Mouse (Mus musculus) midbrain, embryonic 13.5 days (tissue): ENCODE results near the gene Gfod1. TPM values are rescaled to one million over a fixed set of nuclear protein-coding genes. Genes with fewer than 3 reads are reported as not detected.

ENCODE experiments used
- ATAC-seq: fragments of 200-750 bp; cut with Nextera tagmentation; 2 replicates; pipeline ENCODE4 v1.8.0; 2017; ENCODE audit warnings: mild to moderate bottlenecking, moderate TSS enrichment, moderate library complexity
- H3K27ac ChIP-seq: fragments of 300-500 bp; sonication (generic); 2 replicates; pipeline ENCODE4 v1.5.1; 2015; ENCODE audit warnings: inconsistent platforms, mild to moderate bottlenecking, moderate library complexity
- H3K27me3 ChIP-seq: fragments of 300-500 bp; sonication (generic); 2 replicates; pipeline ENCODE4 v1.6.1; 2015; ENCODE audit warnings: mild to moderate bottlenecking, inconsistent platforms
- H3K36me3 ChIP-seq: fragments of 300-500 bp; sonication (generic); 2 replicates; pipeline ENCODE4 v1.6.1; 2015; ENCODE audit warnings: mild to moderate bottlenecking, inconsistent platforms
- H3K4me1 ChIP-seq: fragments of 300-500 bp; sonication (generic); replicated peaks from 2 replicates; pipeline ENCODE4 v1.6.1; 2015; ENCODE audit warnings: inconsistent platforms
- H3K4me2 ChIP-seq: fragments of 300-500 bp; sonication (generic); replicated peaks from 2 replicates; pipeline ENCODE4 v1.6.1; 2015; ENCODE audit warnings: moderate library complexity, mild to moderate bottlenecking, inconsistent platforms
- H3K4me3 ChIP-seq: fragments of 300-500 bp; sonication (generic); replicated peaks from 2 replicates; pipeline ENCODE4 v1.5.1; 2015; ENCODE audit warnings: mild to moderate bottlenecking, inconsistent platforms
- H3K9ac ChIP-seq: fragments of 300-500 bp; sonication (generic); replicated peaks from 2 replicates; pipeline ENCODE4 v1.6.1; 2015; ENCODE audit warnings: mild to moderate bottlenecking, inconsistent platforms
- H3K9me3 ChIP-seq: fragments of 300-500 bp; sonication (generic); 2 replicates; pipeline ENCODE4 v1.6.1; 2016; ENCODE audit warnings: mild to moderate bottlenecking, inconsistent platforms
- WGBS: fragments of 180-500 bp; shearing (Covaris S2); methylation state at CpG from one replicate; pipeline ENCODE4 v1.1.7; 2015; 5-methylcytosine and 5-hydroxymethylcytosine counted together
- polyA plus RNA-seq: library from polyadenylated mRNA; unstranded; fragments of >200 nt; fragmentation: Nextera tagmentation; extraction: Ambion mirVana; gene quantifications from 2 replicates; pipeline ENCODE4 v1.2.1, GENCODE M21; 2015

Gene Gfod1
- polyA plus RNA-seq, result 1.6 and 1.7 TPM in 2 replicates

- Histone ChIP-seq H3K4me1 (peaks cover 44% of the 10 kb centered on the region), H3K9me3 (no peaks in the 10 kb centered on the region)
These were observed at the start of gene Gfod1 for GRCm38 (mm10) chr13:43304018-43304431. Gene Gfod1 (minus strand): TSS chr13:43304172.

GRCm38 (mm10) chr13:43353356-43353755 is 49.4 kb upstream of the Gfod1 start:
- Histone ChIP-seq H3K9me3 (no peaks in the 10 kb centered on the region), H3K36me3 (no peaks in the 10 kb centered on the region), H3K27ac (no peak overlapping the region), H3K4me2 (no peak overlapping the region), H3K27me3 (no peaks in the 10 kb centered on the region), H3K4me1 (no peaks in the 10 kb centered on the region), H3K9ac (no peak overlapping the region), H3K4me3 (no peak overlapping the region)
- WGBS, result 77% methylated on average over 4 of the region's 4 CpGs
- ATAC-seq, result no peak

More at GRCm38 (mm10) chr13:43304018-43304431, at the start of gene Gfod1:
- WGBS, result 1% methylated on average over 46 of the region's 53 CpGs
- Histone ChIP-seq H3K27ac (peak within 1 kb of the TSS; percentile 92), H3K4me3 (peak within 1 kb of the TSS; percentile 87), H3K9ac (peak within 1 kb of the TSS; percentile 87), H3K27me3 (peaks cover 50% of the 10 kb centered on the region), H3K4me2 (peak within 1 kb of the TSS; percentile 93), H3K36me3 (no peaks in the 10 kb centered on the region)
- peak; percentile 94 for ATAC-seq

GRCm38 (mm10) chr13:43350489-43351169 is 46.7 kb upstream of the Gfod1 start:
- no peak for ATAC-seq

GRCm38 (mm10) chr13:43349376-43349775 is 45.4 kb upstream of the Gfod1 start:
- Histone ChIP-seq H3K27me3 (no peaks in the 10 kb centered on the region), H3K4me1 (no peaks in the 10 kb centered on the region), H3K4me2 (no peak overlapping the region), H3K4me3 (no peak overlapping the region), H3K36me3 (no peaks in the 10 kb centered on the region), H3K9me3 (no peaks in the 10 kb centered on the region), H3K9ac (no peak overlapping the region), H3K27ac (no peak overlapping the region)
- 79% methylated on average over 8 of the region's 8 CpGs for WGBS
- no peak for ATAC-seq

More at GRCm38 (mm10) chr13:43350489-43351169, 46.7 kb upstream of the Gfod1 start:
- H3K4me3 ChIP-seq, result no peak overlapping the region
- 80% methylated on average over 9 of the region's 9 CpGs for WGBS
- no peaks in the 10 kb centered on the region for H3K27me3 ChIP-seq
- no peaks in the 10 kb centered on the region for H3K36me3 ChIP-seq
- no peaks in the 10 kb centered on the region for H3K4me1 ChIP-seq
- no peak overlapping the region for H3K27ac ChIP-seq
- H3K4me2 ChIP-seq, result no peak overlapping the region
- no peaks in the 10 kb centered on the region for H3K9me3 ChIP-seq
- H3K9ac ChIP-seq, result no peak overlapping the region

GRCm38 (mm10) chr13:43346825-43347224 is 42.9 kb upstream of the Gfod1 start:
- no peak overlapping the region for H3K9ac ChIP-seq
- no peaks in the 10 kb centered on the region for H3K9me3 ChIP-seq

GRCm38 (mm10) chr13:43338632-43339031 is 34.7 kb upstream of the Gfod1 start:
- WGBS, result 62% methylated on average over 4 of the region's 4 CpGs
- no peaks in the 10 kb centered on the region for H3K27me3 ChIP-seq
- no peaks in the 10 kb centered on the region for H3K36me3 ChIP-seq
- H3K4me1 ChIP-seq, result no peaks in the 10 kb centered on the region
- H3K9ac ChIP-seq, result no peak overlapping the region
- ATAC-seq, result no peak
- no peak overlapping the region for H3K4me3 ChIP-seq
- no peak overlapping the region for H3K4me2 ChIP-seq
- H3K9me3 ChIP-seq, result no peaks in the 10 kb centered on the region
- 0 out of 2 replicates have a peak overlapping the region, but pooled peaks have one; percentile 0 for H3K27ac ChIP-seq

More at GRCm38 (mm10) chr13:43346825-43347224, 42.9 kb upstream of the Gfod1 start:
- no peak overlapping the region for H3K4me3 ChIP-seq
- H3K4me1 ChIP-seq, result no peaks in the 10 kb centered on the region
- no peak overlapping the region for H3K27ac ChIP-seq
- H3K4me2 ChIP-seq, result no peak overlapping the region
- ATAC-seq, result no peak
- no peaks in the 10 kb centered on the region for H3K27me3 ChIP-seq
- H3K36me3 ChIP-seq, result no peaks in the 10 kb centered on the region

- H3K9ac ChIP-seq, result no peak overlapping the region
- 91% methylated on average over 8 of the region's 8 CpGs for WGBS
- no peaks in the 10 kb centered on the region for H3K4me1 ChIP-seq
- no peak overlapping the region for H3K27ac ChIP-seq
- no peaks in the 10 kb centered on the region for H3K9me3 ChIP-seq
- no peaks in the 10 kb centered on the region for H3K27me3 ChIP-seq
- no peak overlapping the region for H3K4me3 ChIP-seq
- H3K4me2 ChIP-seq, result no peak overlapping the region
- H3K36me3 ChIP-seq, result no peaks in the 10 kb centered on the region
- no peak for ATAC-seq
These were observed 34.0 kb upstream of the Gfod1 start for GRCm38 (mm10) chr13:43338001-43338400.

- Histone ChIP-seq H3K9ac (no peak overlapping the region), H3K27me3 (no peaks in the 10 kb centered on the region), H3K9me3 (no peaks in the 10 kb centered on the region), H3K36me3 (no peaks in the 10 kb centered on the region), H3K4me2 (no peak overlapping the region), H3K4me1 (no peaks in the 10 kb centered on the region), H3K27ac (no peak overlapping the region), H3K4me3 (no peak overlapping the region)
- no peak for ATAC-seq
- 86% methylated on average over 12 of the region's 12 CpGs for whole genome bisulfite sequencing
These were observed 32.7 kb upstream of the Gfod1 start for GRCm38 (mm10) chr13:43336425-43337221.

- Histone ChIP-seq H3K27ac (no peak overlapping the region), H3K4me1 (no peaks in the 10 kb centered on the region), H3K27me3 (no peaks in the 10 kb centered on the region), H3K4me3 (no peak overlapping the region), H3K9me3 (no peaks in the 10 kb centered on the region), H3K4me2 (no peak overlapping the region), H3K9ac (no peak overlapping the region), H3K36me3 (no peaks in the 10 kb centered on the region)
- ATAC-seq, result no peak
- WGBS, result 50% methylated on average over 7 of the region's 7 CpGs
These were observed 28.6 kb upstream of the Gfod1 start for GRCm38 (mm10) chr13:43332591-43332990.

GRCm38 (mm10) chr13:43331721-43332444 is 27.9 kb upstream of the Gfod1 start:
- ATAC-seq, result no peak
- no peak overlapping the region for H3K4me2 ChIP-seq
- no peaks in the 10 kb centered on the region for H3K27me3 ChIP-seq
- no peak overlapping the region for H3K9ac ChIP-seq
- H3K4me3 ChIP-seq, result no peak overlapping the region
- H3K27ac ChIP-seq, result no peak overlapping the region
- H3K36me3 ChIP-seq, result no peaks in the 10 kb centered on the region
- no peaks in the 10 kb centered on the region for H3K9me3 ChIP-seq
- 73% methylated on average over 11 of the region's 11 CpGs for WGBS
- H3K4me1 ChIP-seq, result no peaks in the 10 kb centered on the region

- 81% methylated on average over 1 of the region's 1 CpGs for WGBS
- no peak overlapping the region for H3K9ac ChIP-seq
- no peak overlapping the region for H3K27ac ChIP-seq
- no peaks in the 10 kb centered on the region for H3K4me1 ChIP-seq
- H3K9me3 ChIP-seq, result no peaks in the 10 kb centered on the region
- no peak overlapping the region for H3K4me2 ChIP-seq
- no peaks in the 10 kb centered on the region for H3K36me3 ChIP-seq
- no peaks in the 10 kb centered on the region for H3K27me3 ChIP-seq
- ATAC-seq, result no peak
- no peak overlapping the region for H3K4me3 ChIP-seq
These were observed 21.5 kb upstream of the Gfod1 start for GRCm38 (mm10) chr13:43325427-43325826.

GRCm38 (mm10) chr13:43321492-43321891 is 17.5 kb upstream of the Gfod1 start:
- Histone ChIP-seq H3K4me1 (no peaks in the 10 kb centered on the region), H3K27ac (no peak overlapping the region), H3K27me3 (no peaks in the 10 kb centered on the region), H3K4me3 (no peak overlapping the region), H3K9me3 (no peaks in the 10 kb centered on the region), H3K9ac (no peak overlapping the region), H3K36me3 (no peaks in the 10 kb centered on the region), H3K4me2 (no peak overlapping the region)
- WGBS, result 70% methylated on average over 2 of the region's 2 CpGs
- ATAC-seq, result no peak
